Mouse (Mus musculus): ENCODE measurements at regions not wholly inside any gene's neighbourhood (a gene's known extent, or its start where the extent isn't known, plus 50 kb on each side); places are given as distances from the start of the nearest gene placed in this dataset.
"Not testable (repeated sequence)": the region's sequence is repeated elsewhere in the genome, so short reads cannot be mapped to it uniquely, and the experiment has no call there.

GRCm38 (mm10) chr2:179163116-179163515 lies 279.1 kb upstream of the Cdh4 start:
- no peak for DNase-seq

GRCm38 (mm10) chr2:179170157-179170556 lies 272.1 kb upstream of the Cdh4 start:
- DNase-seq: no peak

- peak; percentile 7 for DNase-seq
Observed at GRCm38 (mm10) chr2:179170608-179171007, 271.6 kb upstream of the Cdh4 start.

GRCm38 (mm10) chr2:179176835-179177530 lies 265.2 kb upstream of the Cdh4 start:
- not testable (repeated sequence) for DNase-seq

- DNase-seq: no peak
Observed at GRCm38 (mm10) chr2:179181366-179181765, 260.9 kb upstream of the Cdh4 start.

GRCm38 (mm10) chr2:179182123-179182522 lies 260.1 kb upstream of the Cdh4 start:
- no peak for DNase-seq

- no peak for DNase-seq
Observed at GRCm38 (mm10) chr2:179192906-179193496, 249.2 kb upstream of the Cdh4 start.

- peak; percentile 54 for DNase-seq
Observed at GRCm38 (mm10) chr2:179193507-179194160, 248.6 kb upstream of the Cdh4 start.

GRCm38 (mm10) chr2:179197471-179197870 lies 244.8 kb upstream of the Cdh4 start:
- no peak for DNase-seq

- DNase-seq: no peak
Observed at GRCm38 (mm10) chr2:179200495-179200894, 241.7 kb upstream of the Cdh4 start.

GRCm38 (mm10) chr2:179210164-179210805 lies 231.9 kb upstream of the Cdh4 start:
- DNase-seq: no peak

- DNase-seq: no peak
Observed at GRCm38 (mm10) chr2:179216773-179217172, 225.5 kb upstream of the Cdh4 start.

- DNase-seq: no peak
Observed at GRCm38 (mm10) chr2:179228096-179228495, 214.1 kb upstream of the Cdh4 start.

GRCm38 (mm10) chr2:179231708-179232354 lies 210.4 kb upstream of the Cdh4 start:
- no peak for DNase-seq

- DNase-seq: no peak
Observed at GRCm38 (mm10) chr2:179238166-179238565, 204.1 kb upstream of the Cdh4 start.

GRCm38 (mm10) chr2:179260892-179261291 lies 181.3 kb upstream of the Cdh4 start:
- DNase-seq: no peak

- DNase-seq: no peak
Observed at GRCm38 (mm10) chr2:179263888-179264287, 178.3 kb upstream of the Cdh4 start.

- DNase-seq: no peak
Observed at GRCm38 (mm10) chr2:179265436-179265835, 176.8 kb upstream of the Cdh4 start.

- no peak for DNase-seq
Observed at GRCm38 (mm10) chr2:179277204-179277886, 164.9 kb upstream of the Cdh4 start.

- no peak for DNase-seq
Observed at GRCm38 (mm10) chr2:179277887-179278282, 164.3 kb upstream of the Cdh4 start.

GRCm38 (mm10) chr2:179282276-179282675 lies 160.0 kb upstream of the Cdh4 start:
- DNase-seq: no peak

GRCm38 (mm10) chr2:179290394-179290793 lies 151.8 kb upstream of the Cdh4 start:
- no peak for DNase-seq

All from kidney, adult 11 months (tissue).